In the genomic region with DNA sequence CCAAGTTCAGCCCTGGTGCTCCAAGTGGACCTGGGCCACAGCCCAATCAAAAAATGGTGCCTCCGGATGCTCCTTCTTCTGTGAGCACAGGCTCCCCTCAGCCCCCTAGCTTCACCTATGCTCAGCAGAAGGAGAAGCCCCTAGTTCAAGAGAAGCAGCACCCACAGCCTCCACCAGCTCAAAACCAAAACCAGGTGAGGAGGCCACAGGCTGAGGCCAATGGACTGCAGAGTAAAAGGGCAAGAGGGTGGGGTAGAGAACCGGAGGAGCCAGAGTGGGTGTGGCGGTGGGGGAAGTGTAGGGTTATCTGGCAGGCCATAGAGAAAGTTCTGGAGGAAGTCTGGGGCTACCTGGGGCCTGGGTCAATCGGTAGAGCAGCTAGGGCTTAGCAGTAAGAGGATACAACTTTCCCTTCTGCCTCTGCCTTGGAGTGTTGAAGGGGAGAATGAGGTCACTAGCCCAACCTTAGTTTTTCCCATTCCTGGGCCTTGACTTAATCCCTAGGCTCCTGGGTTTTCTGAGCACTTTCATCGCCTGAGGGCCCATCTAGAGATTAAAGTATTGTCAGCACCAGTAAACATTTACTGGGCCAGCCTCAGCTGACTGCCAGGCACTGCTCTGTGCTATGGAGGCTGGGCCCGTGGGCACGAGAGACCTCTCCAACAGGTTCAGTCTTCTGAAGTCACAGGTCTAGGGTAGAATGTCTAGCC, we compare ENCODE assay signal across 9 mouse cellular contexts. TPM values are rescaled to one million over a fixed set of nuclear protein-coding genes. Genes with fewer than 3 reads are reported as not detected.
DNase-seq lines count a peak whose midpoint lies in the region; ATAC-seq and TF ChIP-seq lines count a peak whose summit lies in the region.
"Had no signal": no experiment of that assay in that cellular context is flagged by ENCODE, and none has a peak within 500 bp of the region (broad histone marks: within the 10 kb centered on the region; RNA-seq: fewer than 3 reads in every experiment).

No protein-coding gene starts in this region.

- H3K4me3 ChIP-seq in lung, adult 2 months (replicated peaks; ENCODE audit: extremely low read depth, low read depth, low read length) = peak overlapping the region; percentile 71
- peak overlapping the region; percentile 94 for H3K4me3 ChIP-seq in heart, embryonic 13.5 days
- peak overlapping the region; percentile 79 for H3K4me3 ChIP-seq in small intestine, adult 2 months (ENCODE audit: low read depth, low read length)

- H3K27ac ChIP-seq in heart, embryonic 13.5 days (replicated peaks) = peak overlapping the region; percentile 100
- H3K27ac ChIP-seq in small intestine, adult 2 months (ENCODE audit: insufficient read depth, low read depth, low read length) = peak overlapping the region; percentile 30

- H3K9me3 ChIP-seq in heart, embryonic 13.5 days = no peaks in the 10 kb centered on the region

- WGBS in lung, adult 2 months = 42% methylated on average over 7 of the region's 7 CpGs
- WGBS in heart, embryonic 13.5 days = 42% methylated on average over 7 of the region's 7 CpGs
- WGBS in small intestine, adult 2 months = 41% methylated on average over 7 of the region's 7 CpGs

- H3K27me3 ChIP-seq in heart, embryonic 13.5 days (replicated peaks) = no peaks in the 10 kb centered on the region
- H3K27me3 ChIP-seq in small intestine, adult 2 months (ENCODE audit: control insufficient read depth, insufficient read depth, low read length) = no peaks in the 10 kb centered on the region

- peak overlapping the region; percentile 100 for H3K9ac ChIP-seq in heart, embryonic 13.5 days

- peaks cover 26% of the 10 kb centered on the region for H3K4me1 ChIP-seq in lung, adult 2 months (ENCODE audit: control insufficient read depth, insufficient read depth, low read length)
- H3K4me1 ChIP-seq in heart, embryonic 13.5 days = peaks cover 69% of the 10 kb centered on the region
- H3K4me1 ChIP-seq in small intestine, adult 2 months (ENCODE audit: control insufficient read depth, insufficient read depth, insufficient read length, low read length) = peaks cover 43% of the 10 kb centered on the region

- no peak for TF ChIP-seq CTCF in lung, adult 2 months (IDR thresholded peaks at IDR 0.05; ENCODE audit: insufficient read depth, low read length)
- TF ChIP-seq CTCF in small intestine, adult 2 months (IDR thresholded peaks at IDR 0.05; ENCODE audit: extremely low read depth, insufficient read length, insufficient replicate concordance, low read depth, low read length) = 0 out of 2 replicates have a peak, but pooled peaks have one; percentile 9

- no peak for ATAC-seq in heart, embryonic 13.5 days (ENCODE audit: extremely low read depth, insufficient number of reproducible peaks, low FRiP score, low TSS enrichment)
- ATAC-seq in granulocyte monocyte progenitor cell, adult 5-6 weeks (replicated peaks; ENCODE audit: poor library complexity, severe bottlenecking) = no peak

- H3K36me3 ChIP-seq in heart, embryonic 13.5 days = peaks cover 55% of the 10 kb centered on the region
- peaks cover 31% of the 10 kb centered on the region for H3K36me3 ChIP-seq in small intestine, adult 2 months (ENCODE audit: control insufficient read depth, insufficient read depth, low read length)

- DNase-seq in lung, adult 2 months = no peak
- DNase-seq in lung, postnatal 14 days = no peak
- DNase-seq in liver = peak; percentile 59
- DNase-seq in frontal cortex, postnatal 36 days (ENCODE audit: low spot score in 2 of 2) = no peak
- DNase-seq in left cerebral cortex, adult 8-10 months (ENCODE audit: low spot score in 2 of 2) = no peak
- DNase-seq: gastrocnemius, postnatal 25 days had no signal

- TF ChIP-seq POLR2A in lung, adult 2 months (IDR thresholded peaks at IDR 0.05; ENCODE audit: borderline replicate concordance, extremely low read depth, low read depth, low read length) = no peak
- TF ChIP-seq POLR2A in small intestine, adult 2 months (IDR thresholded peaks at IDR 0.05; ENCODE audit: low read depth, low read length) = no peak

- peak overlapping the region; percentile 98 for H3K4me2 ChIP-seq in heart, embryonic 13.5 days

RNA-seq across cellular contexts. Expression of a gene that starts 2.5 kb away (rescaled TPM):
- 311 and 352 TPM in 2 replicates for polyA plus RNA-seq in lung, adult 2 months (2012; rRNA removed)
- polyA plus RNA-seq in heart, embryonic 13.5 days (2015; fragmentation: Nextera tagmentation; extraction: Ambion mirVana) = 156 and 173 TPM in 2 replicates
- polyA plus RNA-seq in small intestine, adult 2 months (2012; rRNA removed) = 104 and 222 TPM in 2 replicates
- total RNA-seq in granulocyte monocyte progenitor cell, adult 5-6 weeks (2014; fragmentation: Nextera tagmentation) = 116 and 131 TPM in 2 replicates
- 17.6 and 17.8 TPM in 2 replicates for total RNA-seq in granulocyte monocyte progenitor cell, adult 5-6 weeks (2017)
- 10 to 100 TPM; 42.1 to 50.3 (median 47.5) TPM for total RNA-seq in left cerebral cortex, adult 8-10 months (2022)

RNA-seq across cellular contexts. Expression of a gene that starts 21.1 kb away (rescaled TPM):
- 22.4 and 26.7 TPM in 2 replicates for polyA plus RNA-seq in lung, adult 2 months (2012; rRNA removed)
- polyA plus RNA-seq in heart, embryonic 13.5 days (2015; fragmentation: Nextera tagmentation; extraction: Ambion mirVana) = 3.3 and 3.4 TPM in 2 replicates
- polyA plus RNA-seq in small intestine, adult 2 months (2012; rRNA removed) = 28.8 and 64.8 TPM in 2 replicates
- 0.56 and 0.86 TPM in 2 replicates for total RNA-seq in granulocyte monocyte progenitor cell, adult 5-6 weeks (2014; fragmentation: Nextera tagmentation)
- total RNA-seq in granulocyte monocyte progenitor cell, adult 5-6 weeks (2017) = 0.04 TPM in 1 of 2 replicates, not detected in the other
- under 1 TPM in 3 of 4 experiments, not detected in 1; 0.23 to 0.68 (median 0.28) TPM for total RNA-seq in left cerebral cortex, adult 8-10 months (2022)

RNA-seq across cellular contexts. Expression of a gene that starts 27.5 kb away (rescaled TPM):
- polyA plus RNA-seq in lung, adult 2 months (2012; rRNA removed) = 0.42 and 0.45 TPM in 2 replicates
- polyA plus RNA-seq in heart, embryonic 13.5 days (2015; fragmentation: Nextera tagmentation; extraction: Ambion mirVana) = 0.17 TPM in 2 replicates
- 0.10 and 0.19 TPM in 2 replicates for polyA plus RNA-seq in small intestine, adult 2 months (2012; rRNA removed)
- total RNA-seq in granulocyte monocyte progenitor cell, adult 5-6 weeks (2014; fragmentation: Nextera tagmentation) = not detected in 2 replicates
- not detected in 2 replicates for total RNA-seq in granulocyte monocyte progenitor cell, adult 5-6 weeks (2017)
- 100 to 1,000 TPM; 112 to 128 (median 121) TPM for total RNA-seq in left cerebral cortex, adult 8-10 months (2022)

RNA-seq across cellular contexts. Expression of a gene that starts 48.1 kb away (rescaled TPM):
- 0.63 and 0.92 TPM in 2 replicates for polyA plus RNA-seq in lung, adult 2 months (2012; rRNA removed)
- not detected in 2 replicates for polyA plus RNA-seq in heart, embryonic 13.5 days (2015; fragmentation: Nextera tagmentation; extraction: Ambion mirVana)
- not detected in 2 replicates for polyA plus RNA-seq in small intestine, adult 2 months (2012; rRNA removed)
- total RNA-seq in granulocyte monocyte progenitor cell, adult 5-6 weeks (2014; fragmentation: Nextera tagmentation) = 1.6 TPM in 1 of 2 replicates, not detected in the other
- total RNA-seq in granulocyte monocyte progenitor cell, adult 5-6 weeks (2017) = not detected in 2 replicates
- total RNA-seq in left cerebral cortex, adult 8-10 months (2022) = not detected
- total RNA-seq: gastrocnemius, postnatal 25 days had no signal

RNA-seq across cellular contexts. Expression of a gene that starts 53.3 kb away (rescaled TPM):
- 0.50 TPM in 1 of 2 replicates, not detected in the other for polyA plus RNA-seq in lung, adult 2 months (2012; rRNA removed)
- polyA plus RNA-seq in heart, embryonic 13.5 days (2015; fragmentation: Nextera tagmentation; extraction: Ambion mirVana) = not detected in 2 replicates
- polyA plus RNA-seq in small intestine, adult 2 months (2012; rRNA removed) = not detected in 2 replicates
- total RNA-seq in granulocyte monocyte progenitor cell, adult 5-6 weeks (2014; fragmentation: Nextera tagmentation) = not detected in 2 replicates
- total RNA-seq in granulocyte monocyte progenitor cell, adult 5-6 weeks (2017) = not detected in 2 replicates
- not detected for total RNA-seq in left cerebral cortex, adult 8-10 months (2022)
- total RNA-seq: gastrocnemius, postnatal 25 days had no signal
